Mouse (Mus musculus): ENCODE measurements around the gene Milr1. TPM values are rescaled to one million over a fixed set of nuclear protein-coding genes. Genes with fewer than 3 reads are reported as not detected.

Gene Milr1
- polyA plus RNA-seq (2014; fragmentation: Nextera tagmentation; extraction: Ambion mirVana) = 1.4 and 2.0 TPM in 2 replicates

- H3K9me3 ChIP-seq (ENCODE audit: control insufficient read depth, low read length) = peaks cover 9% of the 10 kb centered on the region; the same call in 1 of the 2 replicates
- H3K27ac ChIP-seq (replicated peaks; ENCODE audit: low read depth, low read length) = no peak within 1 kb of the TSS
- 80% methylated on average over 17 of the region's 17 CpGs for WGBS
- no peaks in the 10 kb centered on the region for H3K36me3 ChIP-seq (ENCODE audit: control insufficient read depth, insufficient read depth, low read length)
- H3K27me3 ChIP-seq (replicated peaks; ENCODE audit: control insufficient read depth, insufficient read depth, low read length) = no peaks in the 10 kb centered on the region
- ATAC-seq (ENCODE audit: low read depth) = no peak
- no peaks in the 10 kb centered on the region for H3K4me1 ChIP-seq (ENCODE audit: control insufficient read depth, insufficient read depth, low read length)
- no peak within 1 kb of the TSS for H3K4me2 ChIP-seq (ENCODE audit: low read depth, low read length)
- no peak within 1 kb of the TSS for H3K4me3 ChIP-seq (ENCODE audit: low read depth, low read length)
- DNase-seq (ENCODE audit: low spot score) = no peak
- no peak within 1 kb of the TSS for H3K9ac ChIP-seq (ENCODE audit: low read depth, low read length)
Observed at GRCm38 (mm10) chr11:106751039-106752018, at the start of gene Milr1. TSS of gene Milr1 (plus strand) at chr11:106751226.

- no peak overlapping the region for H3K4me2 ChIP-seq (ENCODE audit: low read depth, low read length)
- H3K9ac ChIP-seq (ENCODE audit: low read depth, low read length) = no peak overlapping the region
- DNase-seq (ENCODE audit: low spot score) = no peak
- H3K9me3 ChIP-seq (ENCODE audit: control insufficient read depth, low read length) = no peaks in the 10 kb centered on the region
- no peak overlapping the region for H3K27ac ChIP-seq (replicated peaks; ENCODE audit: low read depth, low read length)
- no peak for ATAC-seq (ENCODE audit: low read depth)
- H3K27me3 ChIP-seq (replicated peaks; ENCODE audit: control insufficient read depth, insufficient read depth, low read length) = no peaks in the 10 kb centered on the region
- no peak overlapping the region for H3K4me3 ChIP-seq (ENCODE audit: low read depth, low read length)
- no peaks in the 10 kb centered on the region for H3K4me1 ChIP-seq (ENCODE audit: control insufficient read depth, insufficient read depth, low read length)
- 62% methylated on average over 9 of the region's 9 CpGs for WGBS
- no peaks in the 10 kb centered on the region for H3K36me3 ChIP-seq (ENCODE audit: control insufficient read depth, insufficient read depth, low read length)
Observed at GRCm38 (mm10) chr11:106701589-106701988, 49.4 kb upstream of the Milr1 start.

GRCm38 (mm10) chr11:106702584-106702983, 48.4 kb upstream of the Milr1 start:
- Histone ChIP-seq H3K36me3 (ENCODE audit: control insufficient read depth, insufficient read depth, low read length) (no peaks in the 10 kb centered on the region), H3K9ac (ENCODE audit: low read depth, low read length) (no peak overlapping the region), H3K4me2 (ENCODE audit: low read depth, low read length) (no peak overlapping the region), H3K27me3 (replicated peaks; ENCODE audit: control insufficient read depth, insufficient read depth, low read length) (no peaks in the 10 kb centered on the region), H3K9me3 (ENCODE audit: control insufficient read depth, low read length) (no peaks in the 10 kb centered on the region), H3K4me3 (ENCODE audit: low read depth, low read length) (no peak overlapping the region), H3K27ac (replicated peaks; ENCODE audit: low read depth, low read length) (no peak overlapping the region), H3K4me1 (ENCODE audit: control insufficient read depth, insufficient read depth, low read length) (0 out of 2 replicates have a peak, but pooled peaks cover 3% of the 10 kb centered on the region)
- ATAC-seq (ENCODE audit: low read depth) (no peak), DNase-seq (ENCODE audit: low spot score) (no peak)
- 79% methylated on average over 3 of the region's 3 CpGs for WGBS

- H3K27ac ChIP-seq (replicated peaks; ENCODE audit: low read depth, low read length) = no peak overlapping the region
- DNase-seq (ENCODE audit: low spot score) (no peak), ATAC-seq (ENCODE audit: low read depth) (no peak)
- WGBS = 83% methylated on average over 7 of the region's 7 CpGs
- 0 out of 2 replicates have a peak, but pooled peaks cover 3% of the 10 kb centered on the region for H3K4me1 ChIP-seq (ENCODE audit: control insufficient read depth, insufficient read depth, low read length)
- no peak overlapping the region for H3K9ac ChIP-seq (ENCODE audit: low read depth, low read length)
- no peaks in the 10 kb centered on the region for H3K36me3 ChIP-seq (ENCODE audit: control insufficient read depth, insufficient read depth, low read length)
- H3K9me3 ChIP-seq (ENCODE audit: control insufficient read depth, low read length) = no peaks in the 10 kb centered on the region
- no peak overlapping the region for H3K4me2 ChIP-seq (ENCODE audit: low read depth, low read length)
- no peak overlapping the region for H3K4me3 ChIP-seq (ENCODE audit: low read depth, low read length)
- H3K27me3 ChIP-seq (replicated peaks; ENCODE audit: control insufficient read depth, insufficient read depth, low read length) = no peaks in the 10 kb centered on the region
Observed at GRCm38 (mm10) chr11:106703931-106704330, 47.1 kb upstream of the Milr1 start.

- no peak for ATAC-seq (ENCODE audit: low read depth)
- DNase-seq (ENCODE audit: low spot score) = no peak
- H3K27ac ChIP-seq (replicated peaks; ENCODE audit: low read depth, low read length) = no peak overlapping the region
- no peak overlapping the region for H3K4me3 ChIP-seq (ENCODE audit: low read depth, low read length)
- no peak overlapping the region for H3K4me2 ChIP-seq (ENCODE audit: low read depth, low read length)
- H3K27me3 ChIP-seq (replicated peaks; ENCODE audit: control insufficient read depth, insufficient read depth, low read length) = no peaks in the 10 kb centered on the region
- 71% methylated on average over 9 of the region's 9 CpGs for WGBS
- no peaks in the 10 kb centered on the region for H3K36me3 ChIP-seq (ENCODE audit: control insufficient read depth, insufficient read depth, low read length)
- no peak overlapping the region for H3K9ac ChIP-seq (ENCODE audit: low read depth, low read length)
- no peaks in the 10 kb centered on the region for H3K9me3 ChIP-seq (ENCODE audit: control insufficient read depth, low read length)
- H3K4me1 ChIP-seq (ENCODE audit: control insufficient read depth, insufficient read depth, low read length) = peaks cover 9% of the 10 kb centered on the region
Observed at GRCm38 (mm10) chr11:106704399-106705111, 46.5 kb upstream of the Milr1 start.

GRCm38 (mm10) chr11:106706212-106706611, 44.8 kb upstream of the Milr1 start:
- Histone ChIP-seq H3K27ac (replicated peaks; ENCODE audit: low read depth, low read length) (no peak overlapping the region), H3K4me3 (ENCODE audit: low read depth, low read length) (no peak overlapping the region), H3K9me3 (ENCODE audit: control insufficient read depth, low read length) (no peaks in the 10 kb centered on the region), H3K4me1 (ENCODE audit: control insufficient read depth, insufficient read depth, low read length) (peaks cover 11% of the 10 kb centered on the region), H3K36me3 (ENCODE audit: control insufficient read depth, insufficient read depth, low read length) (no peaks in the 10 kb centered on the region), H3K27me3 (replicated peaks; ENCODE audit: control insufficient read depth, insufficient read depth, low read length) (no peaks in the 10 kb centered on the region), H3K4me2 (ENCODE audit: low read depth, low read length) (no peak overlapping the region), H3K9ac (ENCODE audit: low read depth, low read length) (no peak overlapping the region)
- ATAC-seq (ENCODE audit: low read depth) = no peak
- peak; percentile 67 for DNase-seq (ENCODE audit: low spot score)
- WGBS = 24% methylated on average over 4 of the region's 4 CpGs

GRCm38 (mm10) chr11:106707085-106707484, 43.9 kb upstream of the Milr1 start:
- no peak overlapping the region for H3K4me2 ChIP-seq (ENCODE audit: low read depth, low read length)
- no peak overlapping the region for H3K4me3 ChIP-seq (ENCODE audit: low read depth, low read length)
- no peaks in the 10 kb centered on the region for H3K27me3 ChIP-seq (replicated peaks; ENCODE audit: control insufficient read depth, insufficient read depth, low read length)
- 63% methylated on average over 8 of the region's 8 CpGs for WGBS
- no peaks in the 10 kb centered on the region for H3K9me3 ChIP-seq (ENCODE audit: control insufficient read depth, low read length)
- DNase-seq (ENCODE audit: low spot score) (no peak), ATAC-seq (ENCODE audit: low read depth) (0 out of 2 replicates have a peak, but pooled peaks have one; percentile 22)
- H3K9ac ChIP-seq (ENCODE audit: low read depth, low read length) = no peak overlapping the region
- H3K36me3 ChIP-seq (ENCODE audit: control insufficient read depth, insufficient read depth, low read length) = no peaks in the 10 kb centered on the region
- H3K27ac ChIP-seq (replicated peaks; ENCODE audit: low read depth, low read length) = no peak overlapping the region
- peaks cover 11% of the 10 kb centered on the region for H3K4me1 ChIP-seq (ENCODE audit: control insufficient read depth, insufficient read depth, low read length)

GRCm38 (mm10) chr11:106707866-106708265, 43.2 kb upstream of the Milr1 start:
- H3K9ac ChIP-seq (ENCODE audit: low read depth, low read length) = no peak overlapping the region
- no peak for ATAC-seq (ENCODE audit: low read depth)
- H3K27ac ChIP-seq (replicated peaks; ENCODE audit: low read depth, low read length) = no peak overlapping the region
- WGBS = 52% methylated on average over 3 of the region's 3 CpGs
- no peaks in the 10 kb centered on the region for H3K27me3 ChIP-seq (replicated peaks; ENCODE audit: control insufficient read depth, insufficient read depth, low read length)
- H3K4me3 ChIP-seq (ENCODE audit: low read depth, low read length) = no peak overlapping the region
- no peak overlapping the region for H3K4me2 ChIP-seq (ENCODE audit: low read depth, low read length)
- no peaks in the 10 kb centered on the region for H3K9me3 ChIP-seq (ENCODE audit: control insufficient read depth, low read length)
- no peaks in the 10 kb centered on the region for H3K36me3 ChIP-seq (ENCODE audit: control insufficient read depth, insufficient read depth, low read length)
- H3K4me1 ChIP-seq (ENCODE audit: control insufficient read depth, insufficient read depth, low read length) = peaks cover 11% of the 10 kb centered on the region
- no peak for DNase-seq (ENCODE audit: low spot score)
